Mouse (Mus musculus) T-helper 1 cell (primary cell): ENCODE results near the gene E430018J23Rik.
"Not testable (repeated sequence)": the region's sequence is repeated elsewhere in the genome, so short reads cannot be mapped to it uniquely, and the experiment has no call there.

Source experiments
- in situ Hi-C: fragments of 300-600 bp; cut with MboI, MseI; formaldehyde crosslinking; loops from one replicate; pipeline ENCODE4 v1.15.1; 2025; ENCODE audit warnings: high pct_unique_total_duplicates

Gene E430018J23Rik

GRCm38 (mm10) chr7:127393157-127393943, at the start of gene E430018J23Rik:
Gene E430018J23Rik, minus strand, starts transcription at chr7:127393629.
- in situ Hi-C loops, result no loop called here

GRCm38 (mm10) chr7:127437724-127438123, 44.3 kb upstream of the E430018J23Rik start:
- in situ Hi-C loops, result no loop called here

- in situ Hi-C loops, result no loop called here
These were observed 41.8 kb upstream of the E430018J23Rik start for GRCm38 (mm10) chr7:127435206-127435605.

GRCm38 (mm10) chr7:127426354-127426753, 32.9 kb upstream of the E430018J23Rik start:
- in situ Hi-C loops, result loop anchor here (10.0 kb wide), 1 partner anchor 562 kb away; the partner anchor contains the start of genes Hirip3 and Ino80e

GRCm38 (mm10) chr7:127425911-127426310, 32.5 kb upstream of the E430018J23Rik start:
- in situ Hi-C loops, result loop anchor here (10.0 kb wide), 1 partner anchor 561 kb away; the partner anchor contains the start of genes Hirip3 and Ino80e

- in situ Hi-C loops, result loop anchor here (10.0 kb wide), 1 partner anchor 560 kb away; the partner anchor contains the start of genes Hirip3 and Ino80e
These were observed 31.9 kb upstream of the E430018J23Rik start for GRCm38 (mm10) chr7:127425291-127425690.

GRCm38 (mm10) chr7:127422247-127422646, 28.8 kb upstream of the E430018J23Rik start:
- in situ Hi-C loops, result loop anchor here (10.0 kb wide), 1 partner anchor 557 kb away; the partner anchor contains the start of genes Hirip3 and Ino80e

GRCm38 (mm10) chr7:127421388-127422191, 28.2 kb upstream of the E430018J23Rik start, which contains the start of gene Zfp688:
Gene Zfp688, minus strand, starts transcription at chr7:127422068.
- in situ Hi-C loops, result loop anchor here (10.0 kb wide), 1 partner anchor 557 kb away; the partner anchor contains the start of genes Hirip3 and Ino80e

GRCm38 (mm10) chr7:127411418-127411817, 18.0 kb upstream of the E430018J23Rik start:
- in situ Hi-C loops, result no loop called here

- in situ Hi-C loops, result not testable (repeated sequence)
These were observed 12.9 kb upstream of the E430018J23Rik start, which contains the start of gene Zfp764 for GRCm38 (mm10) chr7:127406002-127406987. Gene Zfp764, minus strand, starts transcription at chr7:127406822.

- in situ Hi-C loops, result not testable (repeated sequence)
These were observed 10.7 kb upstream of the E430018J23Rik start for GRCm38 (mm10) chr7:127404101-127404500.

GRCm38 (mm10) chr7:127402980-127403379, 9.6 kb upstream of the E430018J23Rik start:
- in situ Hi-C loops, result no loop called here

GRCm38 (mm10) chr7:127400355-127400754, 6.9 kb upstream of the E430018J23Rik start:
- in situ Hi-C loops, result no loop called here

- in situ Hi-C loops, result no loop called here
These were observed 510 bp upstream of the E430018J23Rik start for GRCm38 (mm10) chr7:127393944-127394333.

GRCm38 (mm10) chr7:127392251-127392824, 1.1 kb downstream of the E430018J23Rik start:
- in situ Hi-C loops, result no loop called here

GRCm38 (mm10) chr7:127391538-127391937, 1.9 kb downstream of the E430018J23Rik start:
- in situ Hi-C loops, result no loop called here

GRCm38 (mm10) chr7:127390306-127390705, 3.1 kb downstream of the E430018J23Rik start:
- in situ Hi-C loops, result no loop called here

- in situ Hi-C loops, result not testable (repeated sequence)
These were observed 5.2 kb downstream of the E430018J23Rik start for GRCm38 (mm10) chr7:127388201-127388600.

GRCm38 (mm10) chr7:127386641-127387392, 6.6 kb downstream of the E430018J23Rik start, which contains the start of gene 9130019O22Rik:
Gene 9130019O22Rik, minus strand, starts transcription at chr7:127387166.
- in situ Hi-C loops, result no loop called here
